Mouse (Mus musculus) lung, embryonic 14.5 days (tissue): ENCODE data around the gene Zfp697. TPM values are rescaled to one million over a fixed set of nuclear protein-coding genes. Genes with fewer than 3 reads are reported as not detected.
"Not testable (repeated sequence)": the region's sequence is repeated elsewhere in the genome, so short reads cannot be mapped to it uniquely, and the experiment has no call there.

ENCODE experiments used
- ATAC-seq: fragments of 200-750 bp; cut with Nextera tagmentation; 2 replicates; pipeline ENCODE4 v1.8.0; 2017; ENCODE audit warnings: mild to moderate bottlenecking, moderate TSS enrichment, moderate library complexity; ENCODE audit not compliant: insufficient read depth
- DNase-seq: peaks from one replicate; pipeline ENCODE4 v3.0.0-alpha.2; 2015
- H3K27ac ChIP-seq: fragments of 300-500 bp; sonication (generic); 2 replicates; pipeline ENCODE4 v1.5.1; 2014; ENCODE audit warnings: low read depth, mild to moderate bottlenecking, moderate library complexity
- H3K27me3 ChIP-seq: fragments of 300-500 bp; sonication (generic); 2 replicates; pipeline ENCODE4 v1.6.1; 2014; ENCODE audit warnings: low read length, control low read depth; ENCODE audit not compliant: insufficient read depth
- H3K36me3 ChIP-seq: fragments of 300-500 bp; sonication (generic); 2 replicates; pipeline ENCODE4 v1.6.1; 2014; ENCODE audit warnings: control low read depth; ENCODE audit not compliant: insufficient read depth
- H3K4me1 ChIP-seq: fragments of 300-500 bp; sonication (generic); 2 replicates; pipeline ENCODE4 v1.6.1; 2014; ENCODE audit warnings: antibody characterized with exemption, control low read depth; ENCODE audit not compliant: insufficient read depth
- H3K4me2 ChIP-seq: fragments of 300-500 bp; sonication (generic); 2 replicates; pipeline ENCODE4 v1.6.1; 2014; ENCODE audit warnings: mild to moderate bottlenecking
- H3K4me3 ChIP-seq: fragments of 300-500 bp; sonication (generic); 2 replicates; pipeline ENCODE4 v1.5.1; 2014; ENCODE audit warnings: low read depth, low read length
- H3K9ac ChIP-seq: fragments of 300-500 bp; sonication (generic); 2 replicates; pipeline ENCODE4 v1.6.1; 2014
- H3K9me3 ChIP-seq: fragments of 300-500 bp; sonication (generic); 2 replicates; pipeline ENCODE4 v1.6.1; 2016; ENCODE audit warnings: low read depth, low read length, control low read depth
- WGBS: fragments of 180-500 bp; shearing (Covaris S2); extraction: QIAGEN DNeasy Blood & Tissue Kit; methylation state at CpG from one replicate; pipeline ENCODE4 v1.1.7; 2014; 5-methylcytosine and 5-hydroxymethylcytosine counted together
- polyA plus RNA-seq: library from polyadenylated mRNA; unstranded; fragments of >200 nt; fragmentation: Nextera tagmentation; extraction: Ambion mirVana; gene quantifications from 2 replicates; pipeline ENCODE4 v1.2.1, GENCODE M21; 2014

Gene Zfp697
- polyA plus RNA-seq, 1 experiment from 2014 or later: 9.1 TPM

- WGBS: no CpG with 5 or more reads among the region's 5 CpGs
- not testable (repeated sequence) for H3K4me1 ChIP-seq, H3K4me2 ChIP-seq, H3K27ac ChIP-seq, H3K27me3 ChIP-seq, H3K9me3 ChIP-seq, ATAC-seq, H3K36me3 ChIP-seq, H3K4me3 ChIP-seq, H3K9ac ChIP-seq, DNase-seq
Measured at GRCm38 (mm10) chr3:98507229-98507628, 125.0 kb downstream of the Zfp697 start.

GRCm38 (mm10) chr3:98510414-98510813, 128.2 kb downstream of the Zfp697 start, which contains the start of gene Hsd3b4:
Hsd3b4 (minus strand) TSS chr3:98510514.
- not testable (repeated sequence) for H3K9ac ChIP-seq, H3K9me3 ChIP-seq, ATAC-seq, H3K4me3 ChIP-seq, H3K4me1 ChIP-seq, H3K36me3 ChIP-seq, H3K27me3 ChIP-seq, H3K27ac ChIP-seq, DNase-seq, H3K4me2 ChIP-seq
- WGBS: no CpG with 5 or more reads among the region's 1 CpGs

- not testable (repeated sequence) for H3K4me3 ChIP-seq, ATAC-seq, DNase-seq, H3K9ac ChIP-seq, H3K4me2 ChIP-seq, H3K4me1 ChIP-seq, H3K27ac ChIP-seq, H3K27me3 ChIP-seq, H3K9me3 ChIP-seq, H3K36me3 ChIP-seq
- 17% methylated on average over 1 of the region's 2 CpGs for WGBS
Measured at GRCm38 (mm10) chr3:98522779-98523178, 140.5 kb downstream of the Zfp697 start.

GRCm38 (mm10) chr3:98524552-98524951, 142.3 kb downstream of the Zfp697 start:
- H3K4me2 ChIP-seq, H3K9me3 ChIP-seq, DNase-seq, H3K4me3 ChIP-seq, H3K4me1 ChIP-seq, H3K27ac ChIP-seq, H3K9ac ChIP-seq, H3K36me3 ChIP-seq, ATAC-seq, H3K27me3 ChIP-seq: not testable (repeated sequence)
- no CpG with 5 or more reads among the region's 1 CpGs for WGBS

- not testable (repeated sequence) for H3K4me2 ChIP-seq, H3K27ac ChIP-seq, H3K36me3 ChIP-seq, H3K4me1 ChIP-seq, H3K9me3 ChIP-seq, H3K9ac ChIP-seq, ATAC-seq, DNase-seq, H3K4me3 ChIP-seq, H3K27me3 ChIP-seq
Measured at GRCm38 (mm10) chr3:98524978-98525377, 142.7 kb downstream of the Zfp697 start.

DNA sequence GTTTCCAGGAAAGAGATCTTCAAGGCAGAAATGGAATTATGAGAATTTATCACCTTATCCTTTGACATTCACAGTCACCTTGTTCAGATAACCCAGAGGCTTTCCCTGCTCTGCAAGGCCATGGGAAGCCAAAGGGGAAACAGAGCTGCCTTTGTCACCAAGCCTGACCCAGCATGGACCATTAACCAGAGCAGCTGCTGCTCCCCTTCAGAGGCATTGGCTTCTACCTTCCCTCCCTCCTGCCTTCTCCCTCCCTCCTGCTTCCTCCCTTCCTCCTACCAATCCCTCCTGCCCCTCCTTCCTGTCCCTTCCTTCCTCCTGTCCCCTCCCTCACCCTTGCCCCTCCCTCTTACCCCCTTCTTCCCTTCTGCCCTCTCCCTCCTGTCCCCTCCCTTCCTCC, 165.4 kb downstream of the Zfp697 start:
- not testable (repeated sequence) for DNase-seq, H3K9ac ChIP-seq, ATAC-seq, H3K4me3 ChIP-seq, H3K27me3 ChIP-seq, H3K36me3 ChIP-seq, H3K9me3 ChIP-seq, H3K4me2 ChIP-seq, H3K4me1 ChIP-seq, H3K27ac ChIP-seq

DNA sequence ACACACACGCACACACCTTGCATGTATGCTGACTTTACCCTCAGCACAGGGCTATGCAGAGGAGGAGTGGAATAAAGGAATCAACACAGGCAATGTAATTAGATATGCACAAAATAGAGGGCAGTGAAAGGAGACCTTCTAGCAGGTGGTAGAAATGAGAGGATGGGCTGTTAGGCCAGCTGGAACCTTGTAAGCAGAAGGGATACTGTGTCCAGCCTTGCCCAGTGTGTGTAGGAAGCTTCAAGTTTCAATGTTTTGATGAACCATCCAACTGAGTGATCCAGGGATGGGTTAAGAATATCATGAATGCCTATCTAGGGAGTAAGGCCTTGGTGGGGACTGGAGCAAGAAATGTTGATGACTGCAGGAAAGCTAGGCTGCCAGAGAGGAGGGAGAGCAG, 166.2 kb downstream of the Zfp697 start:
- WGBS: 83% methylated on average over 1 of the region's 1 CpGs
- H3K9me3 ChIP-seq, H3K4me3 ChIP-seq, H3K4me1 ChIP-seq, H3K27me3 ChIP-seq, H3K27ac ChIP-seq, H3K36me3 ChIP-seq, DNase-seq, H3K9ac ChIP-seq, H3K4me2 ChIP-seq, ATAC-seq: not testable (repeated sequence)

- H3K36me3 ChIP-seq, H3K9ac ChIP-seq, H3K4me1 ChIP-seq, H3K9me3 ChIP-seq, H3K4me3 ChIP-seq, H3K27ac ChIP-seq, ATAC-seq, H3K4me2 ChIP-seq, DNase-seq, H3K27me3 ChIP-seq: not testable (repeated sequence)
- WGBS: no CpG with 5 or more reads among the region's 2 CpGs
Measured at GRCm38 (mm10) chr3:98550215-98550614, 168.0 kb downstream of the Zfp697 start.

DNA sequence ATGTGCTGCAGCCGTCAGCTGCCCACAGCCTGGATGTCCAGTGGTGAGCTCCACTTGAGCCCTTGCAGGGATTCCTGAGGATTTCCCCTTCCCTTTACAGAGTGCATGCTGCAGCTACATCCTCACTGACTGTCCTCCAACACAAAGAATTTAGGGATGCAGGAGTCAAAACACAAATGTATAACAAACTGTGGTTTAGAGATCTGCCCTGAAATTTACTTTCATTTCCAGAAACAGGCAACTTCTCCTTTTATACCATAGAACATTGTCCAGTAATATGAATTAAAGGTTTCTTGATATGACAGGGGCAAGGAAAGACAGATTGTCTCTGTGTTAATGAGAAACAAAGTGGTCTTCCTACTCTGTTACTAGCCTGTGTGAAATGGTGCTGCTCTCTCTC, 168.6 kb downstream of the Zfp697 start:
- WGBS: no CpG with 5 or more reads among the region's 1 CpGs
- not testable (repeated sequence) for H3K27ac ChIP-seq, H3K4me3 ChIP-seq, H3K4me2 ChIP-seq, H3K36me3 ChIP-seq, H3K9ac ChIP-seq, H3K4me1 ChIP-seq, H3K9me3 ChIP-seq, H3K27me3 ChIP-seq, DNase-seq, ATAC-seq

- H3K9ac ChIP-seq, H3K36me3 ChIP-seq: not testable (repeated sequence)
Measured at GRCm38 (mm10) chr3:98560711-98561110, 178.4 kb downstream of the Zfp697 start.

DNA sequence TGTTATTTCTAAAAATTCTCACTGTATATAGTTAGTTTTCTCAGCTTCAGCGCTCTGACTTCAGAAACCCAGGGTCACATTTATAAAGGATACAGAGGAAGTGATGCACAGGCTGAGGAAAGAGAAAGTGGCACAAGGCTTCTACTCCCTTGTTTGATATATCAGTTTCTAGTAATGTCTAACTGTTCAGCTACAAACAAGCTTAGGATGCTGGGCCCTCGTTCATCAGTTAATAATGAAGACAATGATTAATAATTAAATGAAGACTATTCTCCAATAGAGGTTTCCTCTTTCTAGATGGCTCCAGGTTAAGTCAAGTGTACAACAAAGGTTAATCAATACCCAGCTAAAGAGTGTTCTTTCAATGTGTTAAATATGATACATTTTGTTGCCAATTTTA, 181.6 kb downstream of the Zfp697 start:
- no CpG with 5 or more reads among the region's 2 CpGs for WGBS
- ATAC-seq, H3K9ac ChIP-seq: not testable (repeated sequence)

More at GRCm38 (mm10) chr3:98560711-98561110, 178.4 kb downstream of the Zfp697 start:
- WGBS: no CpG with 5 or more reads among the region's 5 CpGs
- not testable (repeated sequence) for H3K27me3 ChIP-seq, H3K4me3 ChIP-seq, H3K4me1 ChIP-seq, H3K27ac ChIP-seq, H3K9me3 ChIP-seq, H3K4me2 ChIP-seq, ATAC-seq, DNase-seq

More for the DNA sequence above, 181.6 kb downstream of the Zfp697 start:
- not testable (repeated sequence) for H3K4me3 ChIP-seq, H3K9me3 ChIP-seq, H3K4me1 ChIP-seq, H3K36me3 ChIP-seq, H3K27ac ChIP-seq, DNase-seq, H3K27me3 ChIP-seq, H3K4me2 ChIP-seq
